Mouse (Mus musculus) thymus, adult 2 months (tissue): ENCODE results near the gene Tmem8b.

Source experiments
- CTCF ChIP-seq: fragments of 200-500 bp; IDR thresholded peaks from 2 replicates; pipeline ENCODE4 v1.5.1; 2012; ENCODE audit warnings: mild to moderate bottlenecking, control low read depth, low read length, moderate library complexity, borderline replicate concordance; ENCODE audit not compliant: control insufficient read depth, poor library complexity, insufficient read depth; ENCODE audit errors: extremely low read depth
- POLR2A ChIP-seq: fragments of 200-500 bp; IDR thresholded peaks from 2 replicates; pipeline ENCODE4 v1.6.1; 2012; ENCODE audit warnings: mild to moderate bottlenecking, low read length, control low read depth, moderate library complexity; ENCODE audit not compliant: control insufficient read depth, poor library complexity, insufficient read depth; ENCODE audit errors: extremely low read depth

GRCm38 (mm10) chr4:43656339-43657109 is 12.2 kb upstream of the Tmem8b start, which contains the start of gene Hint2:
- no peak; the same call in 1 of the 2 replicates for TF ChIP-seq CTCF
- TF ChIP-seq POLR2A: peak; percentile 63; the same call in 1 of the 2 replicates
